Mouse (Mus musculus) hindbrain, embryonic 10.5 days (tissue): ENCODE measurements around the gene Twnk. TPM values are rescaled to one million over a fixed set of nuclear protein-coding genes. Genes with fewer than 3 reads are reported as not detected.
A peak's percentile ranks its signal among the peaks of the same experiment; 100 is the strongest.
"Not testable (repeated sequence)": the region's sequence is repeated elsewhere in the genome, so short reads cannot be mapped to it uniquely, and the experiment has no call there.

Experiments
- DNase-seq: peaks from one replicate; pipeline ENCODE4 v3.0.0-alpha.2; 2017; ENCODE audit warnings: low spot score
- H3K27ac ChIP-seq: fragments of 300-500 bp; sonication (generic); 2 replicates; pipeline ENCODE4 v1.5.1; 2016; ENCODE audit warnings: mild to moderate bottlenecking, moderate library complexity
- H3K27me3 ChIP-seq: fragments of 300-500 bp; sonication (generic); 2 replicates; pipeline ENCODE4 v1.6.1; 2016; ENCODE audit warnings: mild to moderate bottlenecking; ENCODE audit not compliant: poor library complexity, insufficient read depth, severe bottlenecking
- H3K36me3 ChIP-seq: fragments of 300-500 bp; sonication (generic); 2 replicates; pipeline ENCODE4 v1.6.1; 2016; ENCODE audit warnings: mild to moderate bottlenecking, moderate library complexity
- H3K4me1 ChIP-seq: fragments of 300-500 bp; sonication (generic); replicated peaks from 2 replicates; pipeline ENCODE4 v1.6.1; 2016; ENCODE audit warnings: mild to moderate bottlenecking
- H3K4me3 ChIP-seq: fragments of 300-500 bp; sonication (generic); 2 replicates; pipeline ENCODE4 v1.5.1; 2016; ENCODE audit warnings: mild to moderate bottlenecking, moderate library complexity
- H3K9me3 ChIP-seq: fragments of 300-500 bp; sonication (generic); 2 replicates; pipeline ENCODE4 v1.6.1; 2016; ENCODE audit warnings: mild to moderate bottlenecking, moderate library complexity
- WGBS: fragments of 180-500 bp; shearing (Covaris S2); methylation state at CpG from one replicate; pipeline ENCODE4 v1.1.7; 2016; 5-methylcytosine and 5-hydroxymethylcytosine counted together
- polyA plus RNA-seq: library from polyadenylated mRNA; unstranded; fragments of >200 nt; fragmentation: Nextera tagmentation; extraction: Ambion mirVana; gene quantifications from 2 replicates; pipeline ENCODE4 v1.2.1, GENCODE M21; 2016

Twnk gene
- polyA plus RNA-seq, 1 experiment from 2014 or later = 23.6 TPM

- H3K4me3 ChIP-seq = peak overlapping the region; percentile 16; the same call in 1 of the 2 replicates
- H3K4me1 ChIP-seq = peaks cover 61% of the 10 kb centered on the region
- H3K27ac ChIP-seq = no peak overlapping the region
- peaks cover 15% of the 10 kb centered on the region for H3K27me3 ChIP-seq
- peak; percentile 75 for DNase-seq
- no peaks in the 10 kb centered on the region for H3K9me3 ChIP-seq
- WGBS = 43% methylated on average over 20 of the region's 20 CpGs
- H3K36me3 ChIP-seq = peaks cover 30% of the 10 kb centered on the region
These were observed 25.6 kb downstream of the Twnk start for GRCm38 (mm10) chr19:45030746-45031693.

- H3K27ac ChIP-seq = no peak overlapping the region
These were observed 26.3 kb downstream of the Twnk start for GRCm38 (mm10) chr19:45031780-45032179.

GRCm38 (mm10) chr19:45032570-45033332 lies 27.3 kb downstream of the Twnk start:
- Histone ChIP-seq H3K27ac (0 out of 2 replicates have a peak overlapping the region, but pooled peaks have one; percentile 5), H3K9me3 (no peaks in the 10 kb centered on the region), H3K36me3 (peaks cover 12% of the 10 kb centered on the region), H3K4me1 (peaks cover 63% of the 10 kb centered on the region), H3K27me3 (peaks cover 27% of the 10 kb centered on the region), H3K4me3 (no peak overlapping the region)
- DNase-seq = no peak
- WGBS = 49% methylated on average over 17 of the region's 17 CpGs

More at GRCm38 (mm10) chr19:45031780-45032179, 26.3 kb downstream of the Twnk start:
- H3K4me1 ChIP-seq = peaks cover 61% of the 10 kb centered on the region
- DNase-seq = peak; percentile 83
- no peak overlapping the region for H3K4me3 ChIP-seq
- peaks cover 22% of the 10 kb centered on the region for H3K36me3 ChIP-seq
- no peaks in the 10 kb centered on the region for H3K9me3 ChIP-seq
- 26% methylated on average over 4 of the region's 4 CpGs for WGBS
- H3K27me3 ChIP-seq = peaks cover 23% of the 10 kb centered on the region

DNA sequence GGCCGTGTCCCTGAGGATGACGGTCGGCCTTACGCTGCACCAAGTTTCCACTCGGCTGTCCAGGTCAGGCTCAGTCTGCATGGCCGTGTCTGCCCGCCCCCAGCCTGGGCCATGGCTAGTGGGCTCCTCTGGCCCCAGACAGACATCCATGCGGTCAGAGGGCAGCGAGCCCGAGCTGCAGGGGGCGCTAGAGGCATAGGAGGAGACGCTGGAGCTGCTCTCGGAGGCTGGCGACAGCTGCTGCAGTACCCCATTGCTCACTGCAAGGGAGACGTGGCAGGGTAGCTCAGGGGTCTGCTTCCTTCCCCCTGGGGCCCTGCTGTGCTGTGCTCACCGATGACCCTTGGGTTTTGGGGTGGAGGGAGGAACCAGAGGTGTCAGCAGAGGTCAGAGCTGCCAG lies 31.4 kb downstream of the Twnk start:
- DNase-seq = peak; percentile 70
- Histone ChIP-seq H3K4me1 (peaks cover 45% of the 10 kb centered on the region), H3K4me3 (no peak overlapping the region), H3K27me3 (peaks cover 64% of the 10 kb centered on the region), H3K9me3 (no peaks in the 10 kb centered on the region), H3K27ac (peak overlapping the region; percentile 54; the same call in 1 of the 2 replicates), H3K36me3 (no peaks in the 10 kb centered on the region)
- 29% methylated on average over 16 of the region's 16 CpGs for WGBS

- not testable (repeated sequence) for H3K4me3 ChIP-seq, DNase-seq, H3K36me3 ChIP-seq, H3K9me3 ChIP-seq, H3K27ac ChIP-seq
- peaks cover 40% of the 10 kb centered on the region for H3K4me1 ChIP-seq
- peaks cover 69% of the 10 kb centered on the region for H3K27me3 ChIP-seq
- WGBS = 92% methylated on average over 7 of the region's 7 CpGs
These were observed 32.7 kb downstream of the Twnk start for GRCm38 (mm10) chr19:45038198-45038597.

DNA sequence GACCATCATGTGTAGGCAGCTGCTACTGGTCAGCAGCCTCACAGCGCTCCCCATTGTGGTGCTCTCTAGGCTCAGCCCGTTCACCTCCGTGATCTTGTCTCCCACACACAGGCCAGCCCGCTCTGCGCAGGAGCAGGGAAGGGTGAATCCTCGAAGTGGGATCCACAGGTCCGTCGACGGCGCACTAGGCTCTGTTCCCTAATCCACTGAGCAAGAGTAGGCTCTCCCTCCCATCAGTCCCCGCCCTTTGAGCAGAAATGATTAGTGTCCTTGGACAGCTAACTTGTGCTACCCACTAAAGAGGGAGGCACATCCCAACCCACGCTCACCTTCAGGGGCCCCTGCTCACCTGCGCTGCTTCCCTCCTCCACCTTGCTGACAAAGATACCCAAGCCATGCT lies 34.8 kb downstream of the Twnk start:
- Histone ChIP-seq H3K4me1 (peaks cover 46% of the 10 kb centered on the region), H3K27ac (no peak overlapping the region), H3K9me3 (no peaks in the 10 kb centered on the region), H3K4me3 (no peak overlapping the region), H3K27me3 (peaks cover 89% of the 10 kb centered on the region), H3K36me3 (no peaks in the 10 kb centered on the region)
- WGBS = 52% methylated on average over 13 of the region's 13 CpGs
- DNase-seq = no peak

- Histone ChIP-seq H3K4me1 (peaks cover 60% of the 10 kb centered on the region), H3K36me3 (no peaks in the 10 kb centered on the region), H3K4me3 (no peak overlapping the region), H3K9me3 (no peaks in the 10 kb centered on the region), H3K27ac (no peak overlapping the region), H3K27me3 (peaks cover 92% of the 10 kb centered on the region)
- DNase-seq = no peak
- WGBS = 66% methylated on average over 11 of the region's 11 CpGs
These were observed 39.0 kb downstream of the Twnk start for GRCm38 (mm10) chr19:45044389-45044927.

DNA sequence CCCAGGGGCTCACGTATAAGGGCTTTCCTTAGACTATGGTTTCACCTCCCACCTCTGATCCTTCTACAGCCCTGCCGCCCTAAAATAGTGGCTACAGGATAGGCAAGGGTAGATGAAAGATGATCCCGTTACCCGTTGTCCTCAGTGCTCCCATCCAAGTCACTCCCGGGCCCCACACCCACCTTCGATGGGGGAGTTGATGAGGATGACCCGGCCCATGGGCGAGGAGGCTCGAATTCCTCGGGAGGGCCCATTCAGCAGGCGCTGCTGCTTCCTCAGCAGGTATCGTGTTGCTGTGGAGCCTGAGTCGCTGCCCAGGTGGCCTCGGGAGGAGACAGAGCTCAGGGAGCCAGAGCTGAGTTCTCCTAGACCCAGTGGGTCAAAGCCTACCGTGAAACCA lies 39.8 kb downstream of the Twnk start:
- H3K27me3 ChIP-seq = peaks cover 92% of the 10 kb centered on the region
- no peak for DNase-seq
- H3K27ac ChIP-seq = no peak overlapping the region
- WGBS = 47% methylated on average over 15 of the region's 15 CpGs
- no peaks in the 10 kb centered on the region for H3K9me3 ChIP-seq
- no peak overlapping the region for H3K4me3 ChIP-seq
- peaks cover 54% of the 10 kb centered on the region for H3K4me1 ChIP-seq
- no peaks in the 10 kb centered on the region for H3K36me3 ChIP-seq

DNA sequence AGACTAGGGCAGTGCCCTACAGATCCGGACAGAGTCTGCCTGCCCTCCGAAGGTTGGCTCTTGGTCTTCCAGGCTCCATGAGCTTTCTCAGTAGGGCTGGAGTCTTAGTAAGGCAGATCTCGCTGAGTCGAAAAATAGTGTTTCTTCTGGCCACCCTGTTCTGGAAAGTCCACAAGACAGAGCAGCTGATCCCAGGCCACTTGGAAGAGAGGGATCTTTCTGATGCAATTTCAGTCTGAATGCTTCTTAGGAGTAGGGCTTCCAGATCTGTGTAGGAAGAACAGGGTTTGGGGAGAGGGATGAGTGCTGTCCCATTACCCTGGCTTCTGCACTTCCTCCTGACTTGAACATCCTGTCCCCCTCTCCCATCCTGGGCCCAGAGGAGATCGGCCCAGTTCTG lies 40.2 kb downstream of the Twnk start, which contains the start of gene Pdzd7:
Pdzd7 (minus strand) TSS at position 67 of the 400 bp plus-strand sequence.
- Histone ChIP-seq H3K9me3 (no peaks in the 10 kb centered on the region), H3K36me3 (no peaks in the 10 kb centered on the region), H3K4me3 (peak within 1 kb of the TSS; percentile 61), H3K27me3 (peaks cover 92% of the 10 kb centered on the region), H3K27ac (peak within 1 kb of the TSS; percentile 86), H3K4me1 (peaks cover 53% of the 10 kb centered on the region)
- no peak for DNase-seq
- WGBS = 75% methylated on average over 5 of the region's 5 CpGs

DNA sequence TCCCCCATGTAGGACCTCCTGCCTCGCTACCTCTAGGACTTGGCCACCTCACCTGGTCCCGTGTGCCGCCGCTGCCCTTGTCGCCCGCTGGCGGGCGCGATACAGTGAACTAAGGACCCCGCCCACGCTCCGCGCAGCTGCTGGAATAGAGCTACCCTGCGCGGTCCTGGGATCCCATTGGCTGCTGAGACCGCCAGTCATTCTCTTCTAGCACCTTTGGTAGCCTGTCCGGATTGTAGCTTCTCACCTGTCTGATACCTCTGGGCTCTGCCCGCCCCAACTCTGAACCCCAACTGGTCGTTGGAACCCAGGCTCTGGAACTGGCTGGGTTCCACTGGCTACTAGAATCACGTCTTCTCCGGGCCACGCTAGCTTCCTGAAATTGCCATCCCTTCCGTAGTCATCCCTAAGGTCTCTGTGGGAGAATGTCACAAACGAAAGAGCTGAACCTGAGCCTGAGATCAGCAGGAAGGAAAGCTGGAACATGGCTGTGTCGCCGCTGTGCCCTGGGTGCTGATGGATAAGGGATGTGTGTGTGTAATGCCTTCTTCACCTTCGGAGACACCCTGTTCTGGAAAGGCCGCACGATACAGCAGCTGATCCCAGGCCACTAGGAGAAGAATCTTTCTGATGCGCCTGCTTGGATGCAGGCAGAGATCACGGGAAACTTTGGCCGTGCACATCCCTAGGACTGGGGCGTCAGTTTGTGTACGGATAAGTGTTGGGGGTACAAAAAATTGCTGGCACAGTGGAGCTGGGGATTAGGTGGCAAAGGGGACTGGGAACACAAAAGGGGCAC lies 41.3 kb downstream of the Twnk start:
- Histone ChIP-seq H3K4me3 (peak overlapping the region; percentile 61), H3K9me3 (no peaks in the 10 kb centered on the region), H3K27me3 (peaks cover 83% of the 10 kb centered on the region), H3K36me3 (no peaks in the 10 kb centered on the region), H3K27ac (peak overlapping the region; percentile 86), H3K4me1 (peaks cover 43% of the 10 kb centered on the region)
- DNase-seq = peak; percentile 62
- 2% methylated on average over 34 of the region's 34 CpGs for WGBS

- peak within 1 kb of the TSS; percentile 61 for H3K4me3 ChIP-seq
- under 1% methylated on average over 26 of the region's 26 CpGs for WGBS
- H3K27me3 ChIP-seq = peaks cover 75% of the 10 kb centered on the region
These were observed 42.0 kb downstream of the Twnk start, which contains the start of gene Sfxn3 for GRCm38 (mm10) chr19:45047417-45047934. Sfxn3 (plus strand) TSS chr19:45047503.

More at GRCm38 (mm10) chr19:45047417-45047934, 42.0 kb downstream of the Twnk start, which contains the start of gene Sfxn3:
- H3K4me1 ChIP-seq = peaks cover 41% of the 10 kb centered on the region
- peak; percentile 80 for DNase-seq
- H3K27ac ChIP-seq = peak within 1 kb of the TSS; percentile 86
- peaks cover 5% of the 10 kb centered on the region; the same call in 1 of the 2 replicates for H3K36me3 ChIP-seq
- no peaks in the 10 kb centered on the region for H3K9me3 ChIP-seq
